Mouse (Mus musculus): ENCODE measurements around the gene Parp9. TPM values are rescaled to one million over a fixed set of nuclear protein-coding genes. Genes with fewer than 3 reads are reported as not detected.

Parp9 gene
- polyA plus RNA-seq, 1 experiment from 2014 or later, result 3.3 TPM

DNA sequence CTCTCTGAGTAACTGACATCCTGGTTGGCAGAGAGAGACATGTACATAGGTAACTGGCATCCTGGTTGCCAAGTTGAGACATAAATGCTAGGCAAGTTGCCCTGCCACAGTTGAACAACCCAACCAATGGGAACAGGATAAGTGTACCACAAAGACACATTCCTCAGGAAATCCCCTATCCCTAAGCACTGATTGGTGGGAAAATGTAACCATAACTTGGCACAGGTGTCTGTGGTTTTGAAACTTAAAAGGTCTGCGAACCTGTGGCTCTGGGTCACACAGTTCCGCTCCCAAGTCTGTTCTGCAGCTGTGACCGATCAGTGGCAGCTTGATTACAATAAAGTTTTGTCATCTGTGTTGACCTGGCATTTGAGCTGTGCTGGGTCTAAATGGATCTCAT, 32.9 kb upstream of the Parp9 start:
- no peak overlapping the region for H3K4me3 ChIP-seq (replicated peaks; ENCODE audit: low read depth, low read length)
- no peak overlapping the region for H3K4me2 ChIP-seq (ENCODE audit: low read length)
- ATAC-seq (ENCODE audit: low FRiP score, low TSS enrichment) (no peak), DNase-seq (no peak)
- H3K4me1 ChIP-seq (ENCODE audit: control insufficient read depth, insufficient read depth, low read length), result no peaks in the 10 kb centered on the region
- H3K27me3 ChIP-seq (ENCODE audit: control insufficient read depth, insufficient read depth, low read length), result no peaks in the 10 kb centered on the region
- no peaks in the 10 kb centered on the region for H3K36me3 ChIP-seq (ENCODE audit: control insufficient read depth, insufficient read depth, low read length)
- no peak overlapping the region for H3K27ac ChIP-seq (replicated peaks; ENCODE audit: low read depth, low read length)
- no peak overlapping the region for H3K9ac ChIP-seq (replicated peaks; ENCODE audit: low read length)
- WGBS, result 94% methylated on average over 3 of the region's 3 CpGs
- no peaks in the 10 kb centered on the region for H3K9me3 ChIP-seq (ENCODE audit: control insufficient read depth, low read length)

DNA sequence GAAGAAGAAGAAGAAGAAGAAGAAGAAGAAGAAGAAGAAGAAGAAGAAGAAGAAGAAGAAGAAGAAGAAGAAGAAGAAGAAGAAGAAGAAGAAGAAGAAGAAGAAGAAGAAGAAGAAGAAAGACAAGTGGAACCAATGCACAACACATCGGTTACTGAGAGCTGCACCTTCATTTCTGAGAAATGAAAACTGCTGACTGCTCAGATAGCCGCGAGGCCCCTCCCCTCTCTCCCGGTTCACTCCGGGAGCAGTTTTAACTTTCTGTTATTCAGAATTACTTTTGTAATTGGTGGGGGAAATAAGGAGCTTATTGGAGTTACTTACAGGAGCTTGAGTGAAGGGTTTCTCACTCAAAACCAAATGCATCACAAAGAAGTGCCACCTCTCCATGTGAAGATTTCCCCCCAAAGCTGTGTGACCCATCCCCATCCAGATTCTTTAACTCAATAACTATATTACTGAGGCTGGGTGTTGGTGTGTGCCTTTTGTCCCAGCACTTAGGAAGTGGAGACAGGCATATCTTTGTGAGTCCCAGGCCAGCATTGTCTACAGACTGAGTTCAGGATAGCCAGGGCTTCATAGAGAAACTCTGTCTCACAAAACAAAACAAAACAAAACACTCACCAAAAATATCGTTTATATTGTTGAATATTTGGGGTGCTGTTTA, 32.3 kb upstream of the Parp9 start:
- 86% methylated on average over 6 of the region's 6 CpGs for WGBS
- no peak for ATAC-seq (ENCODE audit: low FRiP score, low TSS enrichment)
- no peaks in the 10 kb centered on the region for H3K4me1 ChIP-seq (ENCODE audit: control insufficient read depth, insufficient read depth, low read length)

DNA sequence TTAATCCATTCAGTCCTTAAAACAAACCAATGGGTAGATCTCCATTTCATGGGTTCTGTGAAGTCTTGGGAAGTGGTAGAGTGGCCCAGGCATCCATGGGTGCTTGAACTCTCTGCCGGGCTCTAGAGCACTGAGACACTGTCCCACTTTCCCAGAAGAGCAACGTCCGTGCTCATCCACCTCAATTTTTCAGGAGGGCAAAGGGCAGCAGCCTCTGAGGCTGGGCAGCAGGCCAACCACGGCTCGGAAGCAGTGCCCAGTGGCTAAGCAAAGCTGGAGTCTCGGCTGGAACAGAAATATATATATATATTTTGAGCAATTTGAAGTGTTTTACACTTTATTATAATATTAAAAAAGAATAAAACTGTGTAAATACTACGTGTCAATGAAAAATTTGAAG, 31.4 kb upstream of the Parp9 start:
- H3K4me3 ChIP-seq (replicated peaks; ENCODE audit: low read depth, low read length), result no peak overlapping the region
- no peak overlapping the region for H3K9ac ChIP-seq (replicated peaks; ENCODE audit: low read length)
- DNase-seq (no peak), ATAC-seq (ENCODE audit: low FRiP score, low TSS enrichment) (no peak)
- no peak overlapping the region for H3K4me2 ChIP-seq (ENCODE audit: low read length)
- no peaks in the 10 kb centered on the region for H3K4me1 ChIP-seq (ENCODE audit: control insufficient read depth, insufficient read depth, low read length)
- no peaks in the 10 kb centered on the region for H3K9me3 ChIP-seq (ENCODE audit: control insufficient read depth, low read length)
- 87% methylated on average over 7 of the region's 7 CpGs for WGBS
- H3K36me3 ChIP-seq (ENCODE audit: control insufficient read depth, insufficient read depth, low read length), result no peaks in the 10 kb centered on the region
- H3K27me3 ChIP-seq (ENCODE audit: control insufficient read depth, insufficient read depth, low read length), result no peaks in the 10 kb centered on the region
- H3K27ac ChIP-seq (replicated peaks; ENCODE audit: low read depth, low read length), result no peak overlapping the region

More for the DNA sequence above, 32.3 kb upstream of the Parp9 start:
- Histone ChIP-seq H3K27ac (replicated peaks; ENCODE audit: low read depth, low read length) (no peak overlapping the region), H3K9ac (replicated peaks; ENCODE audit: low read length) (no peak overlapping the region), H3K27me3 (ENCODE audit: control insufficient read depth, insufficient read depth, low read length) (no peaks in the 10 kb centered on the region), H3K4me3 (replicated peaks; ENCODE audit: low read depth, low read length) (no peak overlapping the region), H3K9me3 (ENCODE audit: control insufficient read depth, low read length) (no peaks in the 10 kb centered on the region), H3K4me2 (ENCODE audit: low read length) (no peak overlapping the region), H3K36me3 (ENCODE audit: control insufficient read depth, insufficient read depth, low read length) (no peaks in the 10 kb centered on the region)
- no peak for DNase-seq

DNA sequence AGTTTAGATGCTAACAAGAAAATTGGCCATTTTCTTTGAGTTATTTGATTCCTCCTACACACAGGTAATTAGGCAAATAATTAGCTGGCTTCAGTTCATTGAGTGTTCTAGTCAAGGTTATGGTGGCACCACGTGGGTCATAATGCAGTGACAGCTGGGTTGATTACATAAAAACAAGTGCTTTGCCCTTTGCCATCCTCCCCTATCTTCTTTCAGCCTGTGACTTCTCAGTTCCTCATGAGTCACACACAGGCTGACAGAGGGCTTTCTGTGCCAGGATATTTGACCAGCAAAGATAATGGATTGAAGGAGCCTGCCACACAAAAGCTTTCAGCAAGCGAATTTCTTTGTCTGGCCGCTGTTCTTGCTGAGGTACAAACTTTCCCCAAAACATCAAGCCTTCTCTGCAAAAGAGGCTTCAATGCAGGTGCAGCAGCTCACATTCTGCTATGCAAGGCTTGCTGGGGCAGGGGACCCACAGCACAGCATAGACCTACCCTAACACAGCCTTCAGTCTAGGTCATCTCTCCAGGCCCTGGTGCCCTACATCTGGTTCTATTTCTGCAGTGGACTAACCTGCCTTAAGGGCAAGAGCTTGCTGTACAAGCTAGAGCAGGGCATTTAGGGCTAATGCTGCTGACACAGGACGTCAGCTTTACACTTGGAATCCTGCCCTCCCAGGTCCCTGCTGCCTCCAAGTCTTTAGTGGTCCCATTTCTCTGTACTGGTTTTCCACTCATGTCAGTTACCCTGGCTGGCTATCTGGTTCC, 30.7 kb upstream of the Parp9 start:
- Histone ChIP-seq H3K4me2 (ENCODE audit: low read length) (no peak overlapping the region), H3K36me3 (ENCODE audit: control insufficient read depth, insufficient read depth, low read length) (no peaks in the 10 kb centered on the region), H3K4me1 (ENCODE audit: control insufficient read depth, insufficient read depth, low read length) (no peaks in the 10 kb centered on the region), H3K4me3 (replicated peaks; ENCODE audit: low read depth, low read length) (no peak overlapping the region), H3K27me3 (ENCODE audit: control insufficient read depth, insufficient read depth, low read length) (no peaks in the 10 kb centered on the region), H3K27ac (replicated peaks; ENCODE audit: low read depth, low read length) (no peak overlapping the region), H3K9me3 (ENCODE audit: control insufficient read depth, low read length) (no peaks in the 10 kb centered on the region), H3K9ac (replicated peaks; ENCODE audit: low read length) (no peak overlapping the region)
- 67% methylated on average over 4 of the region's 4 CpGs for WGBS
- ATAC-seq (ENCODE audit: low FRiP score, low TSS enrichment) (no peak), DNase-seq (no peak)

DNA sequence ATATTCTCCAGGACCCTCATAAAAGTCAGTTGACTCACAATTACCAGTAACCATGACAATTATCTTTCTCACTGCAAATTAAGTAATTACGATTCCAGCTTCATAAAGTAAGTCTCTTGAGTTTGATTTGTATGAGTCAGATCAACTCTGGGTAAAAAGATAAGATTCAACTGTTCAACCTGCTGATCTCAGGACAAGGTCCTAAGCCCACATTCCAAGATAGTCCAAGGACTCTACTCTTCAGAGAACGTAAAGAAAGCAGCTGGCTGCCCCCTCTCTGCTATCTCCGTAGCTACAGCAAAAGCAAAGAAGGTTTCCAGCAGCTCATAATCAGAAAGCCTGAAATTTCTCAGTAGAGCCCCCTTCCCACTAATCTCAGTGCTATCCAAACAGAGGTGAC, 26.8 kb upstream of the Parp9 start:
- no peaks in the 10 kb centered on the region for H3K27me3 ChIP-seq (ENCODE audit: control insufficient read depth, insufficient read depth, low read length)
- 71% methylated on average over 3 of the region's 3 CpGs for WGBS
- H3K4me2 ChIP-seq (ENCODE audit: low read length), result no peak overlapping the region
- no peaks in the 10 kb centered on the region for H3K9me3 ChIP-seq (ENCODE audit: control insufficient read depth, low read length)
- ATAC-seq (ENCODE audit: low FRiP score, low TSS enrichment) (no peak), DNase-seq (no peak)
- no peaks in the 10 kb centered on the region for H3K36me3 ChIP-seq (ENCODE audit: control insufficient read depth, insufficient read depth, low read length)
- H3K4me3 ChIP-seq (replicated peaks; ENCODE audit: low read depth, low read length), result no peak overlapping the region
- no peak overlapping the region for H3K9ac ChIP-seq (replicated peaks; ENCODE audit: low read length)
- no peaks in the 10 kb centered on the region for H3K4me1 ChIP-seq (ENCODE audit: control insufficient read depth, insufficient read depth, low read length)
- no peak overlapping the region for H3K27ac ChIP-seq (replicated peaks; ENCODE audit: low read depth, low read length)

DNA sequence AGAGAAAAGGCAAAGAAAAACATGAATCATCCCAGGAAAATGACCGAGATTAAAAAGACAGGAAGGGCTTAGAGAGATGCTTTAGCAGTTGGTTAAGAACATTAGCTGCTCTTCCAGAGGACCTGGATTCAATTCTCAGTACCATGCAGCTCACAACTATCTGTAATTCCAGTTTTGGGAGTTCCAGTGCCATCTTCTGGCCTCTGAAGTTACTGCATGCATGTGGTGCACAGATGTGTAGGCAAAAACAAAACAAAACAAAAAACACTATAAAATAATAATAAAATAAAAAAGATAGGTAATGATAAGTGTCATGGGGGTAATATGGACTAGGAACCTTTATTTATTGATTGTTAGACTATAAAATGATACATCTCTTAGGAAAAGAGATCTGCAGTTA, 24.7 kb upstream of the Parp9 start:
- Histone ChIP-seq H3K27ac (replicated peaks; ENCODE audit: low read depth, low read length) (no peak overlapping the region), H3K36me3 (ENCODE audit: control insufficient read depth, insufficient read depth, low read length) (no peaks in the 10 kb centered on the region), H3K4me1 (ENCODE audit: control insufficient read depth, insufficient read depth, low read length) (no peaks in the 10 kb centered on the region), H3K9me3 (ENCODE audit: control insufficient read depth, low read length) (no peaks in the 10 kb centered on the region), H3K4me3 (replicated peaks; ENCODE audit: low read depth, low read length) (no peak overlapping the region), H3K4me2 (ENCODE audit: low read length) (no peak overlapping the region), H3K9ac (replicated peaks; ENCODE audit: low read length) (no peak overlapping the region), H3K27me3 (ENCODE audit: control insufficient read depth, insufficient read depth, low read length) (no peaks in the 10 kb centered on the region)
- WGBS, result 72% methylated on average over 1 of the region's 1 CpGs
- DNase-seq (no peak), ATAC-seq (ENCODE audit: low FRiP score, low TSS enrichment) (no peak)

DNA sequence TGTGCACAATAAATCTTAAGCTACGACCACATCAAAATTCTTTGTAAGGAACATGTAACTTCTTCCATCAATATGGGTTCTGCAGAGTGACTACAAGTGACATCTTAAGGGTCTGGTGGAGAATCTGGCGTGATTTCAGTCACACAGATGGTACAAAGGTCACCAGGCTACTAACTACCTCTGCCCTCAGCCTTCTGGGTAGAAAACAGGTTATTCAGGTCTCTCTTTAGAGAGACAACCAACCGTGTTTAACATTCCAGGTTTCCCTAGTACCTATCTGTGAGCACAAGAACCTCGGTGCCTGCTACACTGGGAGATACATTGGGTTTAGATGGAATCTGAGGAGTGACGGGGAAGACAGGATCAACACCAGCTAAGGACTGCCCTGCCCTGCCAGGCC, 24.0 kb upstream of the Parp9 start:
- Histone ChIP-seq H3K9me3 (ENCODE audit: control insufficient read depth, low read length) (no peaks in the 10 kb centered on the region), H3K27me3 (ENCODE audit: control insufficient read depth, insufficient read depth, low read length) (no peaks in the 10 kb centered on the region), H3K4me3 (replicated peaks; ENCODE audit: low read depth, low read length) (no peak overlapping the region), H3K4me1 (ENCODE audit: control insufficient read depth, insufficient read depth, low read length) (no peaks in the 10 kb centered on the region), H3K27ac (replicated peaks; ENCODE audit: low read depth, low read length) (no peak overlapping the region), H3K9ac (replicated peaks; ENCODE audit: low read length) (no peak overlapping the region), H3K4me2 (ENCODE audit: low read length) (no peak overlapping the region), H3K36me3 (ENCODE audit: control insufficient read depth, insufficient read depth, low read length) (no peaks in the 10 kb centered on the region)
- no peak for DNase-seq
- WGBS, result 75% methylated on average over 5 of the region's 5 CpGs
- no peak for ATAC-seq (ENCODE audit: low FRiP score, low TSS enrichment)

DNA sequence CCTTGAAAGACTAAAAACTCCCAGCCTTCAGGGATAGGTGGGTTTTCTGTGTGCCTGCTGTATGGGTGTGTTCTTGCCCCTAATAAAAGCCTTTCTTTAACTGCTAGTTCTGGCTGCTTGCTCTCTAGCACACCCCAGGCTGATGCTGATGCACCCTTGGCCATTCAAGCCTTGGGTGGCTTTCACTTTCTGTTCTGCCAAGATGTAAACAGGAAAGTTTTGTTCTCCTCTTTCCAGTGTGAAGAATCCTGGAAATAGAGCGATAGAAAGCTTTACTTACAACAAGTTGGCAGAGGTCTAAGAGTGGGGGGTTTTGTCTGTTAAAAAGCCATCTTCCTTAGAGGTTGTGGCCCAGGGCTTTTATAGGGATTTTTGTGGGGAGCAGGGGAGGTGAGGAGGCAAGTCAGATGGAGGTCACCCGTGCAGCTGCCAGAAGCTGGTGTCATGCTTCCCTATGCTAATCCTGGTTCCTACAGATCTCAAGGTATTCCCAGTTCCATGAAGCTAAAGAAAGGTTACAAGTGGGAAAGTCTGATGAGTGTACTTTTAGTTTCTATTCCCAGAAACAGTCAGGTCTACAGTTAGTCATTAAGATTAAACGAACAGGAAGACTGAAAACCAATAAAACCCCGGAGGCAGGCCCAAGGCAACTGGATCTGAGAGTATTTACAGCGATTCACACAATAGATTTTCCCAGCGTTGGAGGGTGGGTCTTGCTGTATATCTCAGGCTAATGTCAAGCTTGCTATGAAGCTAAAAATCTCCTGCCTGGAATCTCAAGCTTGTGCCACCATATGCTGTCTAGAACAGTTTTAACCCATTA, 19.3 kb upstream of the Parp9 start:
- no peak overlapping the region for H3K9ac ChIP-seq (replicated peaks; ENCODE audit: low read length)
- no peaks in the 10 kb centered on the region for H3K36me3 ChIP-seq (ENCODE audit: control insufficient read depth, insufficient read depth, low read length)
- no peaks in the 10 kb centered on the region for H3K27me3 ChIP-seq (ENCODE audit: control insufficient read depth, insufficient read depth, low read length)
- H3K27ac ChIP-seq (replicated peaks; ENCODE audit: low read depth, low read length), result no peak overlapping the region
- no peaks in the 10 kb centered on the region for H3K9me3 ChIP-seq (ENCODE audit: control insufficient read depth, low read length)
- DNase-seq (no peak), ATAC-seq (ENCODE audit: low FRiP score, low TSS enrichment) (no peak)
- no peak overlapping the region for H3K4me3 ChIP-seq (replicated peaks; ENCODE audit: low read depth, low read length)
- H3K4me2 ChIP-seq (ENCODE audit: low read length), result no peak overlapping the region
- H3K4me1 ChIP-seq (ENCODE audit: control insufficient read depth, insufficient read depth, low read length), result no peaks in the 10 kb centered on the region
- WGBS, result 88% methylated on average over 6 of the region's 6 CpGs
